Mouse (Mus musculus) G1E (cell line): ENCODE results near the gene Adarb1.

Experiments used
- CTCF ChIP-seq: IDR thresholded peaks from 2 replicates; pipeline ENCODE4 v1.5.1; 2012; ENCODE audit warnings: low read depth, low read length, inconsistent platforms, mixed read lengths
- GATA1 ChIP-seq: IDR thresholded peaks from 2 replicates; pipeline ENCODE4 v1.6.1; 2012; ENCODE audit warnings: borderline replicate concordance, low read length, inconsistent platforms, mixed read lengths
- GATA2 ChIP-seq: IDR thresholded peaks from 2 replicates; pipeline ENCODE4 v1.6.1; 2012; ENCODE audit warnings: low read depth, low read length, inconsistent platforms, borderline replicate concordance
- POLR2AphosphoS5 ChIP-seq: IDR thresholded peaks from 2 replicates; pipeline ENCODE4 v1.6.1; 2012; ENCODE audit warnings: low read depth, low read length, inconsistent platforms; ENCODE audit not compliant: insufficient replicate concordance
- TAL1 ChIP-seq: conservative IDR thresholded peaks from 2 replicates; pipeline ENCODE4 v1.6.1; 2012; ENCODE audit warnings: low read depth, low read length, inconsistent platforms, mixed read lengths

GRCm38 (mm10) chr10:77272980-77273730 lies 144.9 kb downstream of the Adarb1 start:
- TF ChIP-seq CTCF: no peak
- TF ChIP-seq GATA1: no peak
- no peak for TF ChIP-seq TAL1
- TF ChIP-seq POLR2AphosphoS5: no peak
- no peak for TF ChIP-seq GATA2
